Mouse (Mus musculus) lung, embryonic 16.5 days (tissue): Measurements from ENCODE around the gene Tle3. TPM values are rescaled to one million over a fixed set of nuclear protein-coding genes. Genes with fewer than 3 reads are reported as not detected.

Experiments
- ATAC-seq: fragments of 200-750 bp; cut with Nextera tagmentation; 2 replicates; pipeline ENCODE4 v1.8.0; 2017; ENCODE audit warnings: low read depth, mild to moderate bottlenecking, moderate library complexity
- H3K27ac ChIP-seq: fragments of 300-500 bp; sonication (generic); 2 replicates; pipeline ENCODE4 v1.5.1; 2014; ENCODE audit warnings: mild to moderate bottlenecking, control low read depth, low read length
- H3K27me3 ChIP-seq: fragments of 300-500 bp; sonication (generic); 2 replicates; pipeline ENCODE4 v1.6.1; 2014; ENCODE audit warnings: low read depth, low read length, mixed read lengths; ENCODE audit not compliant: control insufficient read depth, insufficient read depth
- H3K36me3 ChIP-seq: fragments of 300-500 bp; sonication (generic); 2 replicates; pipeline ENCODE4 v1.6.1; 2014; ENCODE audit warnings: low read length; ENCODE audit not compliant: control insufficient read depth, insufficient read depth
- H3K4me1 ChIP-seq: fragments of 300-500 bp; sonication (generic); replicated peaks from 2 replicates; pipeline ENCODE4 v1.6.1; 2014; ENCODE audit warnings: low read length, mixed read lengths; ENCODE audit not compliant: control insufficient read depth, insufficient read depth
- H3K4me2 ChIP-seq: fragments of 300-500 bp; sonication (generic); 2 replicates; pipeline ENCODE4 v1.6.1; 2014; ENCODE audit warnings: low read depth, low read length, control low read depth
- H3K4me3 ChIP-seq: fragments of 300-500 bp; sonication (generic); 2 replicates; pipeline ENCODE4 v1.5.1; 2014; ENCODE audit warnings: mild to moderate bottlenecking, low read length, control low read depth
- H3K9ac ChIP-seq: fragments of 300-500 bp; sonication (generic); 2 replicates; pipeline ENCODE4 v1.6.1; 2014; ENCODE audit warnings: low read length, control low read depth
- H3K9me3 ChIP-seq: fragments of 300-500 bp; sonication (generic); 2 replicates; pipeline ENCODE4 v1.6.1; 2016; ENCODE audit warnings: low read length; ENCODE audit not compliant: control insufficient read depth
- WGBS: fragments of 180-500 bp; shearing (Covaris S2); extraction: QIAGEN DNeasy Blood & Tissue Kit; methylation state at CpG from one replicate; pipeline ENCODE4 v1.1.7; 2014; 5-methylcytosine and 5-hydroxymethylcytosine counted together
- polyA plus RNA-seq: library from polyadenylated mRNA; unstranded; fragments of >200 nt; fragmentation: Nextera tagmentation; extraction: Ambion mirVana; gene quantifications from 2 replicates; pipeline ENCODE4 v1.2.1, GENCODE M21; 2015

Gene Tle3
- polyA plus RNA-seq, 1 experiment from 2014 or later = 23.4 TPM

- H3K4me1 ChIP-seq = peaks cover 74% of the 10 kb centered on the region
- no peak for ATAC-seq
- H3K4me3 ChIP-seq = no peak overlapping the region
- peaks cover 6% of the 10 kb centered on the region; the same call in 1 of the 2 replicates for H3K36me3 ChIP-seq
- H3K9ac ChIP-seq = no peak overlapping the region
- WGBS = 81% methylated on average over 11 of the region's 11 CpGs
- H3K27ac ChIP-seq = no peak overlapping the region
- no peak overlapping the region for H3K4me2 ChIP-seq
- no peaks in the 10 kb centered on the region for H3K9me3 ChIP-seq
- peaks cover 2% of the 10 kb centered on the region; the same call in 1 of the 2 replicates for H3K27me3 ChIP-seq
These were observed 7.0 kb downstream of the Tle3 start for GRCm38 (mm10) chr9:61379016-61379634.

GRCm38 (mm10) chr9:61380258-61381062 lies 8.3 kb downstream of the Tle3 start:
- no peak overlapping the region for H3K27ac ChIP-seq
- H3K4me3 ChIP-seq = no peak overlapping the region
- WGBS = 27% methylated on average over 18 of the region's 18 CpGs
- peaks cover 76% of the 10 kb centered on the region for H3K4me1 ChIP-seq
- peaks cover 6% of the 10 kb centered on the region; the same call in 1 of the 2 replicates for H3K36me3 ChIP-seq
- H3K9me3 ChIP-seq = no peaks in the 10 kb centered on the region
- H3K4me2 ChIP-seq = 0 out of 2 replicates have a peak overlapping the region, but pooled peaks have one; percentile 6
- peaks cover 2% of the 10 kb centered on the region; the same call in 1 of the 2 replicates for H3K27me3 ChIP-seq
- no peak overlapping the region for H3K9ac ChIP-seq
- ATAC-seq = peak; percentile 46

- Histone ChIP-seq H3K36me3 (peaks cover 6% of the 10 kb centered on the region; the same call in 1 of the 2 replicates), H3K27me3 (peaks cover 2% of the 10 kb centered on the region; the same call in 1 of the 2 replicates), H3K4me2 (no peak overlapping the region), H3K4me1 (peaks cover 75% of the 10 kb centered on the region), H3K9me3 (no peaks in the 10 kb centered on the region), H3K27ac (no peak overlapping the region), H3K4me3 (no peak overlapping the region), H3K9ac (no peak overlapping the region)
- WGBS = 48% methylated on average over 2 of the region's 2 CpGs
- ATAC-seq = no peak
These were observed 8.9 kb downstream of the Tle3 start for GRCm38 (mm10) chr9:61381063-61381408.

DNA sequence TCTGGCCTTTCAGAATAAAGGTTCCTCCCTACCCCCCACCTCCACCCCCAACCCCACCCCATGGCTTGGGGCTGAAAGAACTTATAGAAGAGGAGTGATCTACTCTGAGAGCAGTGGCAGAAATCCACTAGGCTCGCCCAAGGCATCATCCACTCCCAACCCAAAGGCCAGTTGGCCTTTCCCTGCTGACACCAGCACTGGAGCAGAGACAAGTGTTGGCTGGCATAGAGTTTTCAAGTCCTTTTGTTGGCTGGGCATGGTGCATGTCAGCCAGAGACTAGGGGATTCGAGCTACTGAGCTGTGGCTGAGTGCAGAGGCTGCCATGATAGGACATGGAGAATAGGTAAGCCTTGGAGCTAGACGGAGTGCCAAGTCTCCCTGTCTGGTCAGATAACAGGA lies 9.3 kb downstream of the Tle3 start:
- no peak for ATAC-seq
- Histone ChIP-seq H3K4me3 (no peak overlapping the region), H3K27me3 (peaks cover 2% of the 10 kb centered on the region; the same call in 1 of the 2 replicates), H3K9ac (no peak overlapping the region), H3K9me3 (no peaks in the 10 kb centered on the region), H3K27ac (no peak overlapping the region), H3K4me1 (peaks cover 71% of the 10 kb centered on the region), H3K4me2 (no peak overlapping the region), H3K36me3 (peaks cover 6% of the 10 kb centered on the region; the same call in 1 of the 2 replicates)
- WGBS = 88% methylated on average over 3 of the region's 3 CpGs

GRCm38 (mm10) chr9:61382595-61383186 lies 10.5 kb downstream of the Tle3 start:
- H3K9me3 ChIP-seq = no peaks in the 10 kb centered on the region

DNA sequence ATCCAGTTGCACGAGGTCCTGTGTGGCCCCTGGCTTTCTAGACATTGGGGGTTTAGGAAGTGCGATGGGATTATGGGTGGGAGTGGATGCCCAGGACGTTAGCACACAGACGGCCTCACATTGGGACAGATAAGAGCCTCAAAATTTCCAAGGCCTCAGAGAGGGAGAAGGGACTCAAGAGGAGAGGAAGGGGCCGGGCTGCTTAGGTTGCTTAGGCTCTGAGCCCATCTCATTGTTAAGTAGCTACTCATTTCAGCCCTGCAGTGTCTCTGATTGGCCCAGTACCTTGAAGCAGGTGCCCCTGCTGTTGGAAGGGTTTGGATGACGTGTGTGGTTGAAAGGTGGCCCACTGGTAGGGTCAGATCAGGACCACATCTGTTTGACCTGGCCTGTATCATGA lies 11.9 kb downstream of the Tle3 start:
- Histone ChIP-seq H3K27ac (no peak overlapping the region), H3K9ac (no peak overlapping the region), H3K4me1 (peaks cover 54% of the 10 kb centered on the region), H3K9me3 (no peaks in the 10 kb centered on the region), H3K27me3 (peaks cover 2% of the 10 kb centered on the region; the same call in 1 of the 2 replicates), H3K4me3 (no peak overlapping the region), H3K36me3 (peaks cover 6% of the 10 kb centered on the region; the same call in 1 of the 2 replicates), H3K4me2 (no peak overlapping the region)
- no peak for ATAC-seq
- 56% methylated on average over 6 of the region's 6 CpGs for WGBS

More at GRCm38 (mm10) chr9:61382595-61383186, 10.5 kb downstream of the Tle3 start:
- Histone ChIP-seq H3K4me3 (no peak overlapping the region), H3K36me3 (peaks cover 9% of the 10 kb centered on the region; the same call in 1 of the 2 replicates), H3K27me3 (peaks cover 2% of the 10 kb centered on the region; the same call in 1 of the 2 replicates), H3K27ac (no peak overlapping the region), H3K4me2 (no peak overlapping the region), H3K4me1 (peaks cover 58% of the 10 kb centered on the region), H3K9ac (no peak overlapping the region)
- no peak for ATAC-seq
- 59% methylated on average over 8 of the region's 8 CpGs for WGBS

GRCm38 (mm10) chr9:61384646-61385443 lies 12.7 kb downstream of the Tle3 start:
- no peak overlapping the region for H3K9ac ChIP-seq
- no peak for ATAC-seq
- H3K4me3 ChIP-seq = no peak overlapping the region
- peaks cover 6% of the 10 kb centered on the region; the same call in 1 of the 2 replicates for H3K36me3 ChIP-seq
- 40% methylated on average over 16 of the region's 16 CpGs for WGBS
- no peak overlapping the region for H3K4me2 ChIP-seq
- H3K9me3 ChIP-seq = no peaks in the 10 kb centered on the region
- H3K4me1 ChIP-seq = peaks cover 52% of the 10 kb centered on the region
- no peak overlapping the region for H3K27ac ChIP-seq
- peaks cover 2% of the 10 kb centered on the region; the same call in 1 of the 2 replicates for H3K27me3 ChIP-seq

DNA sequence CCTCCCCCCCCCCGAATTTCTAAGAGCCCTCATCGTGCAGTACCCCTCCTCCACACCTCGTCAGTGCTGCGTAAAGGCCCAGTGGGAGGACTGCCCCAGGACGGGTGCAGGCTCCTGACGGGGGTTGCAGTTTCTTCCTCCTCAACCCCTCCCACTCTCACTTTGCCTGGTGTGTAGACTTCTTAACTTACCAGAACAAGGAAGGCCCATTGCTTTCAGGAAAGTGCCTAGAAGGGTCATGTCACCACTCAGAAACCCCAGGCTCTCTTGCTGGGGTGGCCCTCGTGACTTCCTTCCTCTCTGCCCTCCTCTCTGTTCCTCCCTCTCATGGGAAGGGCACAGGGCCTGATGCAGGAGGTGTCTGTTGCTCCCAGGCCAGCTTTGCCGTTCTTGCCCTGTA lies 13.6 kb downstream of the Tle3 start:
- Histone ChIP-seq H3K27me3 (peaks cover 2% of the 10 kb centered on the region; the same call in 1 of the 2 replicates), H3K9ac (no peak overlapping the region), H3K4me3 (no peak overlapping the region), H3K4me2 (no peak overlapping the region), H3K9me3 (no peaks in the 10 kb centered on the region), H3K36me3 (peaks cover 6% of the 10 kb centered on the region; the same call in 1 of the 2 replicates), H3K27ac (no peak overlapping the region), H3K4me1 (peaks cover 43% of the 10 kb centered on the region)
- WGBS = 37% methylated on average over 8 of the region's 8 CpGs
- ATAC-seq = peak; percentile 31; the same call in 1 of the 2 replicates
